In the genomic region with DNA sequence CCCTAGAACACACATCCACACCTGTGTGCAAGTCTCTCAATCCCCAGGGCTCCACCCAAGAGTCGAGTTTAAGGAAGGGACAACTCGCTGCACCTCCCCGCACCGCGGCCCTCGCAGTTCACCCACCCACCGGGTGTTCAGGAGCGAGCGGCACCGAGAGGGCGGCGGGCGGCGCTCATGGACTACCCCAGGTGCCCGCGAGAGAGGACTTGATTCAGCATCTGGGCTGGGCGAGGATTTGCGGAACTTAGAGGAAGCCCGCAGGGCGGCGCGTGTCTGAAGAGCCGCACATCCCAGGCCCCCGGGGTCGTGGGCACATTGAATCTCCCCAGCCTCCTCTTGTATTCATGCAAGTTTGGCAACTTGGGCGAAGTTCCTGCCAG, we compare ENCODE assay signal across 8 mouse cellular contexts. TPM values are rescaled to one million over a fixed set of nuclear protein-coding genes. Genes with fewer than 3 reads are reported as not detected.
A peak's percentile ranks its signal among the peaks of the same experiment; 100 is the strongest.
DNase-seq lines count a peak whose midpoint lies in the region; ATAC-seq lines count a peak whose summit lies in the region.

No protein-coding gene starts in this region.

- peak; percentile 37 for ATAC-seq in CD4-positive, CD25-positive, alpha-beta regulatory T cell, adult 4 months
- peak; percentile 52 for ATAC-seq in forebrain, embryonic 12.5 days (ENCODE audit: low FRiP score)
- ATAC-seq in hematopoietic stem cell, adult 5-6 weeks (replicated peaks in 1 of 2; ENCODE audit: insufficient read depth in 1 of 2, low FRiP score in 2 of 2, low TSS enrichment in 1 of 2, low read depth in 1 of 2, poor library complexity in 2 of 2, severe bottlenecking in 2 of 2) = peak; percentile 75 to 76
- peak; percentile 68 for ATAC-seq in megakaryocyte, adult 5-6 weeks (ENCODE audit: poor library complexity, severe bottlenecking)

- no peaks in the 10 kb centered on the region for H3K9me3 ChIP-seq in forebrain, embryonic 12.5 days

- H3K4me2 ChIP-seq in forebrain, embryonic 12.5 days = peak overlapping the region; percentile 90

- peaks cover 3% of the 10 kb centered on the region; the same call in 1 of the 2 replicates for H3K36me3 ChIP-seq in forebrain, embryonic 12.5 days (replicated peaks)

- peak overlapping the region; percentile 91 for H3K4me3 ChIP-seq in forebrain, embryonic 12.5 days (replicated peaks)

- under 1% methylated on average over 26 of the region's 26 CpGs for WGBS in forebrain, embryonic 12.5 days

- peaks cover 17% of the 10 kb centered on the region for H3K27me3 ChIP-seq in forebrain, embryonic 12.5 days

- peak overlapping the region; percentile 91 for H3K9ac ChIP-seq in forebrain, embryonic 12.5 days

- DNase-seq in adrenal gland, adult 2 months = peak; percentile 73
- DNase-seq in layer of hippocampus, postnatal 25 days (ENCODE audit: extremely low spot score in 1 of 2, low spot score in 1 of 2) = peak; percentile 53 to 54
- DNase-seq in retina, postnatal 7 days (ENCODE audit: low read depth, low spot score) = peak; percentile 33
- no peak for DNase-seq in adipocyte (ENCODE audit: low spot score)

- H3K4me1 ChIP-seq in forebrain, embryonic 12.5 days = peaks cover 58% of the 10 kb centered on the region

- H3K27ac ChIP-seq in forebrain, embryonic 12.5 days = peak overlapping the region; percentile 97

RNA-seq across cellular contexts. Expression of a gene that starts 1.1 kb away (rescaled TPM):
- polyA plus RNA-seq in CD4-positive, CD25-positive, alpha-beta regulatory T cell, adult 4 months (2017; shearing (Covaris generic)) = 10 to 100 TPM; 21.5 to 23.6 TPM
- total RNA-seq in adrenal gland, adult 2 months (2021) = 1 to 10 TPM; 2.2 to 2.9 TPM
- polyA plus RNA-seq in adrenal gland, adult 2 months (2012; rRNA removed) = 0.35 and 0.61 TPM in 2 replicates
- 22.3 and 27.7 TPM in 2 replicates for polyA plus RNA-seq in forebrain, embryonic 12.5 days (2016; fragmentation: Nextera tagmentation; extraction: Ambion mirVana)
- 4.2 and 4.7 TPM in 2 replicates for total RNA-seq in hematopoietic stem cell, adult 5-6 weeks (2017)
- 10 to 100 TPM in 1 of 2 experiments, 1 to 10 TPM in 1; 9.8 to 17.5 TPM for total RNA-seq in layer of hippocampus, postnatal 25 days (2021)
- total RNA-seq in megakaryocyte, adult 5-6 weeks (2015) = 3.3 and 3.6 TPM in 2 replicates
- total RNA-seq in megakaryocyte, adult 5-6 weeks (2017) = 0.99 and 1.2 TPM in 2 replicates
